Mouse (Mus musculus) frontal cortex, postnatal 10 days (tissue): ENCODE data around the gene A4gnt.
"Not testable (repeated sequence)": the region's sequence is repeated elsewhere in the genome, so short reads cannot be mapped to it uniquely, and the experiment has no call there.

ENCODE experiments used
- DNase-seq, 2 experiments: peaks; one replicate each; pipeline ENCODE4 v3.0.0; 2022; ENCODE audit warnings: low spot score in 2 of 2, mixed read lengths in 1 of 2

Gene A4gnt

DNA sequence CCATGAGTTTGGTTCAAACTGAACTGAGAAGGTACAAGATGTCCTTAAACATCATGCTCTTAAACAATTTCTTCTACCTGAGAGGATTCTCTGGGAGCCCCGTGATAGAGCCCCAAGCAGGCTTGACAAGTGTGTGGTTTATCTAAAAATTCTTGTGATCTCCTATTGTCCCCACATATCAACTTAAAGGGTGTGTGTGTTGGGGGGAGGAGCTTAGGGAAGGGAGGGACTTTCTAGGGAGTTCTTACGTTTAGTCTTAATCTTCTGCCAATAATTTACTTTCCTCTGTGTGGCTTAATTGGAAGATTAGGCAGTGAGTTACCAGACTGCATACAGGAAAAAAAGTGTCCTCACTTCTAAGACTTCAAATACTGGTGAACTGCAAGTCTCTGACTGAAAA is at the start of gene A4gnt:
Gene A4gnt (plus strand): TSS at position 301 of the 400 bp plus-strand sequence.
- no peak for DNase-seq

GRCm38 (mm10) chr9:99563714-99564113 is 48.6 kb upstream of the A4gnt start:
- DNase-seq = no peak

- DNase-seq = no peak
These were observed 44.3 kb upstream of the A4gnt start for GRCm38 (mm10) chr9:99568023-99568346.

- DNase-seq = peak; percentile 87 to 89
These were observed 43.8 kb upstream of the A4gnt start, which contains the start of gene Armc8 for GRCm38 (mm10) chr9:99568347-99569070. Gene Armc8 (minus strand): TSS chr9:99568899.

DNA sequence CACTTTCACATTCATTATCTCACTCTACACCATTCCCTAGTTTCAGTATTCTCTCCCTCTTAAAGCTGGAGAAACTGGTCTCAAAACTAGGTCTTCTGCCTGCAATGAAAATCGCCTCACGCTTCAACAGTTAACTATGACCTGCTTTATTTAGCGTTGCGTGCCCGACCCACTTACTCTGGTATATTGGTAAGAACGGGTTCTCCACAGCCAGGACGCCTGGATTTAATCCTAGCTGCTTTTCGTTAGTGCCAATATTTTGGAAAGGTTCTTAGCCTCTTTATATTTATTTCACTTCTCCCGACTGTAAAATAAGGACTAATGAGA is 43.3 kb upstream of the A4gnt start:
- no peak for DNase-seq

- DNase-seq = peak; percentile 87 to 91
These were observed 36.4 kb upstream of the A4gnt start, which contains the start of gene Dbr1 for GRCm38 (mm10) chr9:99575677-99576480. Gene Dbr1 (plus strand): TSS chr9:99575799.

DNA sequence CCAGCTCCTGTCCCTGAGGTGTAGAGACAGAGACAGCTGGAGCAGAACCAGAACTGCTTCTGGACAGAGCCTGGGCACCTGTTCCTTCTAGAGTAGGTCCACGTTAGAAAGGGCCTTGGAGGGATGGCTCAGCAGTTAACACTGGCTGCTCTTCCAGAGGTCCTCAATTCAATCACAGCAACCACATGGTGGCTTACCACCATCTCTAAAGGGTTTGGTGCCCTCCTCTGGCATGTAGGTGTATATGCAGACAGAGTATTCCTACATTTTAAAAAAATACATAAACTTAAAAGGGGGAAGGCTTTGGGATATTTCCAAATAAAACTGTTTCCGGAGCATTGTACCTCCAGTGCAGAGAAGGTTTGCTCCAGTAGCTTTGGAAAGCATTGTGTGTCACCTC is 31.6 kb upstream of the A4gnt start:
- DNase-seq = no peak

DNA sequence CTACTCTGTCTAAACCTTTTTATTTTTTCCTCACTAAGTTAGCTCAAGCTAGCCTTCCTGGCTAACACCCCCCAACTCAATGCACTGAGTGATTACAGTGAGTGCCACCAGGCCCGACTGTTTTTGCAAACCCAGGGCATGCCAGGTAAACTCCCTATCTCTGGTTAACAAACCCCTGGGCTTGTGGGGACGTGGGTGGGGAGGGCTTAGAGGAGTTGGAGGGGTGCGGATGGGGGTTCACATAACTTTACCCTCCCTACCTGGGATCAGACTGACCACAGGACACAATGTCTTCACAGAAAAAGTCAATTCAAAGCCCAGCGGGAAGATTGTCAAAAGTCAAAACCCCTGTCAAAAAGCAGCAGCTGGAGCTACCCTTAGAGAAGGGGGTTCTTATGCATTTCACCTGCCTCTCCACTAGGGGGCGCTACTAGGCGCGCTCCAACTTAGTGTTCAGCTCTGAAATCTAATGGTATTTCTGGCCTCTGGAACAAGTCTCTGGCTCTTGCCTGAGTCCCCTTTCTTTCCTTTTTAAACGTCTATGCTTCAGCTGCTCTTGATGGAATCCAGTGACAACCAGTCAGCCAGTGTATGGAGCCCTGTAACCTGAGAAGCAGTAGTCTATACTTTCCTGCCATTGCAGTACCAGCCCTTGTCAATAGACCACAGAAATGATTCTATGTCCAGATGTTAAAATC is 24.6 kb upstream of the A4gnt start:
- DNase-seq = no peak

DNA sequence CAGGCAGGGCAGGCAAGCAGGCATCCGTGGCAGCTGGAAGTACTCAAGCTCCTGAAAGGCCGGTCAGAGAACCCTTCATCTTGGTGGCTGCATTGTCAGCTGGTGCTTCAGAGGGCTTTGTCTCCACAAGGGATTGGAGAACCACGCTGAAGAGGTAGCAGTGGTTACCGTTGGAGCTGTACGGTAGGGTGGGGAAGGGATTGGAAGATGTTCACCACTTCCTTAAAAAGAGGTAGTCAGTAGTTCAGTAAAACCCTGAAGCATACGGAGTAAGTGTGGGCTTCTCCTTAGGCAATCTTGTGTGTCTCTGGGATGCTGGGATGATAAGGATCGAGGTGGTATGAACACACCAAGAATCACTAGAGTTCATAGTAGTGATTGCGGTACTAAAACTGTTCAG is 21.2 kb upstream of the A4gnt start:
- DNase-seq = no peak

DNA sequence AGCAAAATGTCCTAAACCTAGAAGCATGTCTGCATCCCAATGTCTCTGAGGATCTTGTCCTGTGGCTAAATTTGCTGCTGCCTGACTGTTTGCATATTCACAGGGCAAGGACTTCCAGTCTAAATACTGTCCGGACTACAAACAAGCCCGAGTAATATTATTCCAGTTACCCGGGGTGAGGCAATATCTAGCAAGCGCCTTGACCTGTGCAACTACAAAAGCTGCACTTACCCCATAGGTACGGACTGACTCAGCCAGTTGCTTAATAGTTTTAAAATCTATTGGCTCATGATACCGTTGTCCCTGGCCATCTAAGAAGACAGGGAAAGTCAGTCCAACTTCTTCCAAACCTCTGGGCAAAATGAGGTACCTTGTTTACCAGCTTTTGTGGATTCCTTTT is 13.2 kb upstream of the A4gnt start:
- not testable (repeated sequence) for DNase-seq

GRCm38 (mm10) chr9:99603566-99603965 is 8.7 kb upstream of the A4gnt start:
- DNase-seq = no peak

GRCm38 (mm10) chr9:99619688-99620087 is 7.4 kb downstream of the A4gnt start:
- no peak for DNase-seq

DNA sequence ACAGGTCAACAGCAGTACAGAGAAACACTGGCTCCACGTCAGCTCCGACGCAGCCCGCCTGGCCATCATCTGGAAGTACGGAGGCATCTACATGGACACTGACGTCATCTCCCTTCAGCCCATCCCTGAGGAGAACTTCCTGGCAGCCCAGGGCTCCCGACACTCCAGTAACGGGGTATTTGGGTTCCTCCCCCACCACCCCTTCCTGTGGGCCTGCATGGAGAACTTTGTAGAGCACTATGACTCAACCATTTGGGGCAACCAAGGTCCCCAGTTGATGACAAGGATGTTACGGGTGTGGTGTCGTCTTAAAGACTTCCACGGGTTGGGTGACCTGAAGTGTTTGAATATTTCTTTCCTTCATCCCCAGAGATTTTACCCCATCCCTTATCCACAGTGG is 7.9 kb downstream of the A4gnt start:
- no peak for DNase-seq

- DNase-seq = no peak
These were observed 9.7 kb downstream of the A4gnt start for GRCm38 (mm10) chr9:99622034-99622433.

- DNase-seq = no peak
These were observed 10.7 kb downstream of the A4gnt start for GRCm38 (mm10) chr9:99622966-99623365.

DNA sequence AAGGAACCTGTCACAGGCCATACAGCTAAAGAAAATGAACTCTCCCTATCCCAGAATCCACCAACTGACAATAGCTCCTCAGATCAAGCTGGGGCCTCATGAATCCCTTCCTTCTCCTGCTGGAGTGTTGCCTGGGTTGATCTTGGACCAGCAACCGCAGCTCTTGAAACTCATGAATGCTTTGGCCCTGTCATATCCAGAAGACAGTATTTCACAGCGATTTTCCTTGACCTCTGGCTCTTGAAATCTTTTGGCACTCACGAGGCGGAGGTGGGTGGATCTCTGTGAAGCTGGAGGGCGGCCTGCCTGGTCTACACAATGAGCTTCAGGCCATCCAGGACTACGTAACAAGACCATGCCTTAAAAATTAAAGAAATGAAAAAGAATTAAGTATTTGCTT is 11.8 kb downstream of the A4gnt start:
- DNase-seq = no peak

DNA sequence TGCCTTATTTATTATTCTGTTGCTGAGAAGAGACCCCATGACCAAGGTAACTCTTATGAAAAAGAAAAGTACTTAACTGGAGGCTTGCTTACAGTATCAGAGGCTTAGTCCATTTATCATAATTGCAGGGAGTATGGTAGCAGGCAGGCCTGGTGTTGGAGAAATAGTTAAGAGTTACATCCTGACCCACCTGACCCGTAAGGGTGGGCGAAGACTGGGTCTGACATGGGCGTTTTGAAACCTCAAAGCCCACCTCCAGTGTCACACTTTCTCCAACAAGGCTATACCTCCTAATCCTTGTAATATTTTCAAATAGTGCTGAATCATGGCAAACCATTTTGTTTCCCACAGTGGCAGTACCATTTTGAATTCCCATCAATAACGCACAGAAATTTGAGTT is 16.3 kb downstream of the A4gnt start:
- DNase-seq = no peak

DNA sequence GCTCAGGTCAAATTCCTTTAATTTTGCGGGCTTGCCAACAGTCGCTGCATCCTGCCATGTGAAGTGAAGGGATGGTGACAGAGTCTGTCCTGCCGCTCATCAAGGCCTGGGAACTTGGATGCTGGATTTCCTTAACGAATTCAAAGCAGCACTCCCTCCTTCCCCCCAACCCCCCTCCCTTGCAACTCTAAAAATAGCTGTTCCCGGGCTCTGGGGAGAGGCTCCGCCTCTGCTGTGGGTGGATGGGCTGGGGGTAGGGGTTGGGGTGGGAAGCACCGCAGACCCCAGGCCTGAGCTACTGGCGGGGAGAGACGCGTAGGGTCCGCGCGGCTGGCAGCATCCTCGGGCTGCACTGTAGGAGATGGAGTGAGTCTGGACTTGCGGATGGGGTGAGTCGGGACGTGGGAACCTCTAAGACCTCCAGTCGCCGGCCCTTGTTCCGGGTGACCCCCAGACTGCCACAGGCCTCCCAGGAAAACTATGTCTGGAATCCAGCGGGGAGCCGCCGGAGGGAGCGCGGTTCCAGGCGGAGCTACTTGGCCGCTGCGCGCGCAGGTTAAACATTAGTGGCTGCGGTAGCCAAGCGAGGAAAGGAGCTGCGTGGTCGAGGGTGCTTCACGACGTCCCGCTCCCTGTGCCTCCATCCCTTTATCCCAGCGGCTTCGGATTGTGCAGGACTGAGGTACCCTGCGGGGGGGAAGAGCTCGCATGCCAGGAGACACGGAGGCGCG is 17.1 kb downstream of the A4gnt start, which contains the start of gene Dzip1l:
Gene Dzip1l (plus strand): TSS at position 216 of the 731 bp plus-strand sequence.
- DNase-seq = peak; percentile 68 to 77

GRCm38 (mm10) chr9:99630071-99630470 is 17.8 kb downstream of the A4gnt start:
- no peak for DNase-seq

DNA sequence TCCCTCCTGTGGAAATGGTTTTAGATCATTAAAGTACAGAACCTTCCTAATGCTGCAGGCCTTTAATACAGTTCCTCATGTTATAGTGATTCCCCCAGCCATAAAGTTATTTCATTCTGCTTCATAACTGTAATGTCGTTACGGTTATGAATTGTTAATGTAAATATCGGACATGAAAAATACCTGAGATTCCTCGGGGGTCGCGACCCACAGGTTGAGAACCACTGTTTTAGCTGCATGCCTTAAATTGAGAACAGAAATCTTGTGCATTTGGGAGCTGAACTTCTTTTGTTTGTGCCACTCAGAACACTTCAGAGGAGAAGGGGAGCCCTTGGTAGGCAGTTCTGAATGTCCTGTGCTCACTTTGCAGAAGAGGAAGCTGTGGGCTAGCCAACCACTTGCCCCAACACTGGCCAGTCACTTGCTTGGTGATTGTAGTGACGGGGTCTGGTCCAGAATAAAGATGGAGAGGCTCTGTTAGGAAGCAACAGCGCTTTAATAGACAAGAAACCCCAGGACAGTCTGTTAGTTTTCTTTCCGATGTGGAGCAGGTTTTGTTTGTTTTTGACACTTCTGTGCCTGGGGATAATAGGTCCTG is 18.3 kb downstream of the A4gnt start:
- no peak for DNase-seq

DNA sequence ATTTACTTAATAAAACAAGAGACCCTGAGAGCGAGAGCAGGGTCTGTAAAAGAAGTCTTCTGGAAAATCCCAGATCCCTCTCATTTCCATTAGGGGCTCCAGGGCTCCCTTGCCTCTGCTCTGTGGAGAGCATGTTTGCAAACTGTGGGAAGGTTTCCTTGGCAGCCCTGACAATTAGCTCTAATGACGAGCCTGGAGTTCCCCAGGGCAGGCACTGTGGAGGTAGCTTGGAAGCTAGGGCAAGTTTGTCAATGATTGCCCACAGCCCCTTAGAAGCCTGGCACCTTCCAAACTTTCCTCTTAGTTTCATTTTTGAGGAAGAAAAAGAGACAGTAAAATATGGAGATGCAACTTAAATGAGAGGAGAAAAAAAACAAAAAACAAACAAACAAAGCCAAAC is 19.5 kb downstream of the A4gnt start:
- DNase-seq = peak in 1 of 2 experiments; percentile 32
